Mouse (Mus musculus) liver, adult 2 months (tissue): ENCODE data around the gene Bdnf.

Experiments used
- CTCF ChIP-seq: fragments of 200-500 bp; IDR thresholded peaks from 2 replicates; pipeline ENCODE4 v1.5.1; 2011; ENCODE audit warnings: low read depth, low read length, control low read depth
- POLR2A ChIP-seq: fragments of 200-500 bp; IDR thresholded peaks from 2 replicates; pipeline ENCODE4 v1.6.1; 2011; ENCODE audit warnings: low read length, control low read depth; ENCODE audit not compliant: insufficient read depth; ENCODE audit errors: extremely low read depth

DNA sequence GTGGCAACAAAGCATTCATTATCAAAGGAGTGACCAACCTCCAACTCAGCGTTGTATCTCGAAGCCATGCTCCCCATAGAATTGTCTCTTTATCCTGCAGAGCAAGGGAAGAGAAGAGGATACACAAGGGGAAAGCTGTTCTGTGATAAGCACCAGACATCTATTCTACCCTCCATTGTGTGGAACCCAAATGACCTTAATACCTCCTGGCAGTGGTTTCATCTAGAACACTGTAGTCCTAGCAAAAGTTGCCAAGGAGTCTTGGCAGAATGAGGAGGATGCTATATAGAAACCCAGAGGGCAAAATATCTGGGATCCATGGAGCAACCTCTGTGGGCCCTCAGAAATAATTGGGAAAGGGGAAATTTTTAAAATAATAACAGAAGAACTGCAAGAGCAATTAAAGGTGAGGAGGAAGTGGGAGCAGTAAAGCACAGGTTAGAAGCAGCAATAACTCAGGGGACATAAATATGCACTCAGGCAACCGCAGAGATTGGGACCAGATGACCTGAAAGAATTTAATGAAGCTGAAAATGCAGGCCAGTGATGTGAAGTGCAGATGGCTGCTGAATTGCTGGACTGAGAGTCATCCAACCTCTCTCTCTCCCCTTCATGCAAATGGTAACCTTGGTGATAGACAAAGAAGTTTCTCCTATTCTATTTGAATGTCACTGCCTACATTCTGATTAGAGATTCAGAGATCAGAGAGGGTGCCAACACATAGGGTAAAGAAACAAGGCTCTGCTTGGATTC is 68.9 kb downstream of the Bdnf start:
- TF ChIP-seq CTCF (no peak), POLR2A (no peak)
